Mouse (Mus musculus) lung, postnatal 4 days (tissue): ENCODE measurements around the gene Nat8f2.
"Not testable (repeated sequence)": the region's sequence is repeated elsewhere in the genome, so short reads cannot be mapped to it uniquely, and the experiment has no call there.

Experiments
- DNase-seq, 2 experiments: peaks; one replicate each; pipeline ENCODE4 v3.0.0; 2021

The Nat8f2 gene

DNA sequence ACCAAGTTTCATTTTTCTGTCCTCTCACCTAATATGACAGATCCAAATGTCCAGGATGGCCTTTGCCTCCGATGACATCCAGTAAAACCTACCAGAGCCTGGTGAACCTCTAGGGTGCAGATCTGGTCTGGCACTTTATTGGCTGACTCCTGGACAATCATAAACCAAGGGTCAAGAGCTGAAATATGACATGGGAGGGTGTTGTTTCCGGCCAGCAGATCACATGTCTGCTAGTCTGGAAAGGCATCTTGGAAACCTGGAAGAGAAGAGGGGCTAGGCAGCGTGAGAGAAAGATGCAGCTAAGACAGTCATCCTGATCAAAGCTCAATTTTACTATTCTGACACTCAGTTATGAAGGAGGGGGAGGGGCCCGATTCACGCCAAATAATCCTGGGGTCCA, at the start of gene Nat8f2:
Gene Nat8f2, minus strand, starts transcription at position 153 of the 400 bp plus-strand sequence.
- not testable (repeated sequence) for DNase-seq

GRCm38 (mm10) chr6:85918341-85918740, 49.4 kb upstream of the Nat8f2 start:
- DNase-seq: not testable (repeated sequence)

- no peak for DNase-seq
These were observed 47.6 kb upstream of the Nat8f2 start for GRCm38 (mm10) chr6:85916596-85916995.

DNA sequence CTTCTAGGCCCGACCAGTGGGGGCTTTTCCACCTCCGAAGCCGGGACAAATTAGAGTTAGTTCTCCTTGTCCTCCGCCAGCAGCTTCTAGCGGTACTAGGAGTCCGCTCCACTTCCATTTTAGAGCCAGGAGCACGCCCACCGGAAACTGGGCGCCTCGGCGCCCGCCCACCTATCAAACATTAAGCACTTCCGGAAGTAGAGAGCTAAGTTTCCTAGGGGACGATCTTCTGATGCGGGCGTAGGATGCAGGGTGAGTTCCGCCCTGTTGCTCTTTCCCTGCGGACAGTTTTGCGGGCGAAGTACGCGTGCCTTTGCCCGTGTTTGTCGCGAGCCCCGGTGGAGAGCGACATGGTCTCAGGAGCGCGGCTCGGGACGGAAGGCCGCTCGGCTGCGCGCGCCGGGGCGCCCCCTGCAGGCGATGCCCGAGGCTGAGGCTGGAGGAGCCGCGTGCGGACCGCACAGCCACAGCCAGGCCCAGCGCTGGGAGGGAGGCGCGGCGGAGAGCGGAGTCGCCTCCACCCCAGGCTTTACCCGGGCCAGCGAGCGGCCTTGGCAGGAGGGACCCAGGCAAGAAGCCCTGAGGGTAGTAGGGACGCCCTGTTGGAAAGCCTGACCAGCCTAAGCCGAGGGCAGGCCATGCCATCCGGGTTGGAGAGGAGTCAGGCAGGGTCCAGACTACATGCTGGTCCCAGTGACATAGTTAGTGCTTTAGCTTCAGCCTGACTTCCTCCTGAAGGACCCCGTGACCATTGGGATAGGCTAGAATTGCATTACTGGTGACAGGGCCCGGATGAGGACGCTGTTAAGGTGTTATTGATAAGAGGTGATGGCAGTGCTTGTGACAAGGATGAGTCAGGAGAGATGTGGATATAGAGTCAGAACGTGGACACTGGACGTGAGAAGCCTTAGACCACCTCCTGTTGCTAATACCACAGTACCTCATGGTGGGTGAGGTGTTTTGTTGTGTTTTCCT, 46.9 kb upstream of the Nat8f2 start, which contains the start of gene Nat8f1:
Gene Nat8f1, minus strand, starts transcription at position 149 of the 975 bp plus-strand sequence.
- peak; percentile 91 to 93 for DNase-seq

DNA sequence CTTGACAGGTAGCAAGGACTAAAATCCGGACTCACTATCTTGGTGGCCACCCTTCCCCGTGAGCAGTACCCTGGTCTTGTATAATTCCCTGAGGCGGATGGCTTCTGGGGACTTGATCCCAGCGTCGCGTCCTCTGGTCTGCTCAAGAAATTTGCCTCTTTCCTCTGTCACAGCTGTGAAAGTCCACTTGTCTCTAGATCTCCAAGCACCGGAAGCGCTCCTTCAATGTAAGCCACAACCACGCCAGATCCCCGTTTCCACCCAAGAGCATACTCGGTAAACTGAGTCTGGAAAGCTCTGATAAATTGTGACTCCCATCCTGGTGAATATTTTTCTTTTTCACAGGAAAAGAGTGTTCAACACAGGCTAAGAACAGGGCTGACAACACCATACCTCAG, 46.2 kb upstream of the Nat8f2 start:
- no peak for DNase-seq

GRCm38 (mm10) chr6:85911587-85911986, 42.6 kb upstream of the Nat8f2 start, which contains the start of gene Tprkb:
Tprkb (plus strand) TSS chr6:85911865.
- no peak for DNase-seq

DNA sequence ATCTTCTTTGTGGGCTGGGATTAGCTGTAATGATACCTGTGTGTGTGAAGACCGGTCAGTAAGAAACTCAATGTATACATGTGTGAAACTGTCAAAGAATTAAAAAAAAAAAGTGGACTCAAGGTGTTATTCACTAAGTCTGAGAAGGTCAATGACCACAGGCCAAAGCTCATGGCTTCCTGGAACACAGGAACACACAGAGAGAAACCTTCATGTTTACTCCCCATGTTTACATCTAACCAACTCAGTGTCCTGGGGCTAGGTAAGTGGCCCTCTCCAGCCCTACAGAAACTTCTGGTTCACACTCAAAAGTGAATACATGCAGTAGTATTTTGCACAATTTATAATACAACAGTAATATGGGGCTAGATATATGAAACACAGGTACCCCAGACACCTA, 40.7 kb upstream of the Nat8f2 start:
- DNase-seq: no peak

DNA sequence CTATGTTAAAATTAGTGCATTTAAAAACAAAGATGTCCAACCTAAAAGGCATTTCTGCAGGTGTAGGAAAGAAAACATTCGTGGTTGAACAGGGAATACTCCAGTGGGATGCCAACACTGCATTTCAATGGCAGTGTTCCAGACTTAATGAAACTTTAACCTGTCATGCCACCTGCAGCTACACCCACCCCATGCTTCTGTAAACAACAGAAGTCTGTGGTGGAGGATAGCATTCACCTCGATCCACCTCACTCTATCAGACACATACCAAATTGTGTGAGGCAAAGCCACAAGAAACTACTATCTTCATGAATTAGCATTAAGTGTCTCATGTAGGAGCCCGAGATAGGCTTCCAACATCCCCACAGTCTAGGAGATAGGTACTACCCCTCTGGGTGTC, 39.4 kb upstream of the Nat8f2 start:
- no peak for DNase-seq

GRCm38 (mm10) chr6:85906911-85907351, 38.0 kb upstream of the Nat8f2 start:
- peak in 1 of 2 experiments; percentile 44 for DNase-seq

- peak; percentile 77 to 82 for DNase-seq
These were observed 35.7 kb upstream of the Nat8f2 start, which contains the start of gene Nat8f4 for GRCm38 (mm10) chr6:85904642-85905061. Nat8f4 (minus strand) TSS chr6:85904884.

- DNase-seq: no peak
These were observed 33.3 kb upstream of the Nat8f2 start for GRCm38 (mm10) chr6:85902303-85902702.

GRCm38 (mm10) chr6:85898596-85899475, 29.9 kb upstream of the Nat8f2 start:
- DNase-seq: not testable (repeated sequence)

- not testable (repeated sequence) for DNase-seq
These were observed 26.2 kb upstream of the Nat8f2 start for GRCm38 (mm10) chr6:85895061-85895648.

DNA sequence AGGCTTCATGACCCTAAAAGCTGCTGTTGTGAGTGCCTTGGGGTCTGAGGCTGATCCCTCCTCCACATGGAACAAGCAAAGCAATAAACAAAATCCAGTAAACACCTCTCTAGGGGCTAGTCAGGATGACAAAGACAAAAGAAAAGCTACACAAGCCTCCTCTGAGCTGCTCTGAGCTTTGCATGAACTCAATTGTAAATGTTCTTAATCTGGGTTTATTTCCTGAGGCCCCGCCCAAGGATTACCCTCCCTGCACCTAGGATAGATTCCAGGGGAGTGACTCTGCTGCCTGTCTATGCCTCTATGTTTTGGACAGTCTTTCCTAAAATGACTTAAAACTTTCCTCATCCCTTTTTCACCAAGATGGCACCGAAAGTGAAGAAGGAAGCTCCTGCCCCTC, 20.0 kb upstream of the Nat8f2 start:
- DNase-seq: no peak

- DNase-seq: no peak
These were observed 15.4 kb upstream of the Nat8f2 start for GRCm38 (mm10) chr6:85884311-85884710.

DNA sequence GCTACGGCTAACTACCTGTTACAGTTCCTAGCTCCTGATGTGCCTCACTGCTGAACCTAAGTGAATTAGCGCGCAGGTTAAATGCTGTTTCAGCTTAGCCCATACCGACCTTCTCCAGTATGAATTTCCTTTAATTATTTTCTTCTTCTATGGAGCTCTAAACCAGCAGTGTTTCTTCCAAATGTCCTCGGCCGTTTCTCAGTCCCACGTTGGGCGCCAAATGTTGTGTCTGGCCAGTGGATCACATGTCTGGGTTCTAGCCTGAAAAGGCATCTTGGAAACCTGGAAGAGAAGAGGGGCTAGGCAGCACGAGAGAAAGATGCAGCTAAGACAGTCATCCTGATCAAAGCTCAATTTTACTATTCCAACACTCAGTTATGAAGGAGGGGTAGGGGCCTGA, 14.3 kb upstream of the Nat8f2 start:
- not testable (repeated sequence) for DNase-seq

DNA sequence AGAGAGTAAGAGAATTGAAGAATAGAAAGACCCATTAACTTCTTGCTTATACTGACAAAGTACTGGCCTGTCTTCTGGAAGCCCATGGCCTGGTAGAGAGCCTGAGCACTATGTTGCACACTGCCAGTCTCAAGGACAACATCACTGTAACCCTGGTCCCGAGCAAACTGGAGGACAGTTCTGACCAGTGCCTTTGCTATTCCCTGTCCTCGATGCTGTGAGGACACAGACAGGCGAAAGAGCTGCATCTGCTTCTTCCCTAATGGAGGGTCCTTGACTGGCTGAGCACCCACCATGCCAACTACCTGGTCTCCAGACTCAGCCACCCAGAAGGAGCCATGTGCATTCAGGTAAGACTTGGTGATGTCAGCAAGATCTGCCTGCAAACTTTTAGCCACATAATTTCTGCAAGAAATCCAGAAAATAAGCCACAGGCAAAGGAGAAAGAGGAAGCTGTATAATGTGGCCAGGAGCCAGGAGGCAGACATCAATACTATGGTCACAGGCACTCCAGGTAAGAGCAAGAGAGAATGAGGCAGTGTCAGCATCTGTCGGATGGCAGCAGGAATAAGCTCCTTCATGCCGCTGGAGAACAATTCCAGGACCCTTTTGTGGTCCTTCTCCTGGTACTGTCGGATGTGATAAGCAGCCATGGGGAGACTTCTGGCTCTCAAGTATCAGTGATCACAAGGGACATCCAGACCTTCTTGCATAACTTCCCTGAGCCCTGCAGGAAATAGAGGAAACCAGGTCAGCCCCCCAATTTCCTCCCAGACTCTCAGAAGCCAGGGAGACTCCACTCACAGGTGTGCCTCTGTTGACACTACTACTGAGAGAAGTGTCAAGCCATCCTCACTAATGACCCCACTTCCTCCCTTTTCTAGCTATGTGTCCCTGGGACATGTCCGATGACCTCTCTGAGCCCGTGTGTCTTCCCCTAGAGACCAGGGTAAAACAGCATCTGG, 950 bp downstream of the Nat8f2 start:
- DNase-seq: no peak

DNA sequence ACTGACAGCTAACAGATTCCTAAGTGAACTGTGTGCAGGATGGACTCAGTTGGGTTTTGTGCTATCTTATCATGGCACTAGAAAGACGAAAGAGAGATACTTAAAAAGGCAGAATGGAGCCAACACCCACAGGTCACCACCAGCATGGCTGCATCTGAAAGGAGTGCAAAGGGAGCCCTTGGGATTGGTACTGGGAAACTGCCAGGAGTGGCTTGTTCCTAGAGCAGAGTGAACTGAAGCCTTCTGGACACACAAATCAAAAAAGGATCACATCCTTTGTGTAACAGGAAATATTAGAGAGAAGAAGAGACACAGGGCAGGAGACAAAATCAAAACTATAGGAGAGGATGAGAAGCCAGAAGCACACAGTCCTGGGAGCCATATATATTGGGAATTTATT, 2.0 kb downstream of the Nat8f2 start:
- DNase-seq: not testable (repeated sequence)

DNA sequence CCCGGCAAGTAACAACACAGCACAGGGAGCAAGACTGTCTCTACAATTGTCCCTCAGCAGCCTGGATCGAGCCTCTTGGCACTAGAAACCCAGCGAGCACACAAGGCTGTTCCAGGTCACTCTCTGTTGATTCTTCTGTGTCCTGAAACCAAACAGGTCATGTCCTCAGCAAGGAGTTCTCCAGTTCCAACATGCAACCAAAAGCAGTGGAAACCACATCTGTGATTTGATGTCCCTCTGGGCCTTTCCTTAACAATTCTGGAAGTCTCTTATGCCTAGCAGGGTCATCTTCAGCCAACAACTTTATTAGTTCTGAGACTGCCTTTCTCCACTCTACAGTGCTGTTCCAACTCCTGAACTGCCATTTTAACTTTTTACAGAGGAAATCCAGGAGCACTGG, 2.8 kb downstream of the Nat8f2 start:
- not testable (repeated sequence) for DNase-seq

DNA sequence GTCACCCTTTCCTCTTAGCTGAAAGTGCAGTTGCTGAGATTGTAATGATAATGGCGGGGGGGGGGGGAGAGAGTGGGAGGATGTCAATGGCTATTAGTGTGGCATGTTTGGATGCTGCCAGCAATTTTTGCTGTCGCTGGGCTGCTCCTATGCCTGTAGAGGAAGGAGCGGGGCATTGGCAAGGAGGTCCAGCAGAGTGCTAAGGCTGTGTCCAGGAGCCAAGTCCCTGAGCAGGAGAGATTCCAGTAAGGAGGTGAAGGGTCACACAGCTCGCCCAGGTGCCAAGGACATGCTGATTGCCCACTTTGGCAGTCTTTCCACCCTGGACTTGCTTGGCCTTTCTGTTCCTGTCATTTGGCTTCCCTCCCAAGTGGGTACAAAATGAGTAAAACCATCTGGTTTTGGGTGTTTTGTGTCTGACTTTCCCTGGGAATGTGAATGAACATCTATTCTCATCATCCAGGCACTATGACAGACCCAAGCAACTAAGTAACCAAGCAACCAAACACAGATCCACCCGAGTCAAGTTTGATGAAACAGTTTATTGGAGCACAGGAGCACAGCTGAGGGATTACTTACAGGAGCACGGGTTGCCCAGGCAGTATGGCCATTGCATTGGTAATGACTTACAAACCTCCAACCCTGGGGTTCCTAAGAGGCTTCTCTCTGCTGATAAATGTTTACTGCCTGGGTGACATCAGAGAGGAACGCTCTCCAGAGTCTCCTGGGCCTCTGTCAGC, 3.9 kb downstream of the Nat8f2 start:
- not testable (repeated sequence) for DNase-seq

- DNase-seq: no peak
These were observed 5.1 kb downstream of the Nat8f2 start for GRCm38 (mm10) chr6:85863840-85864239.
